Mouse (Mus musculus) urinary bladder, postnatal 36 days (tissue): ENCODE measurements around the gene Arhgap27.
"Not testable (repeated sequence)": the region's sequence is repeated elsewhere in the genome, so short reads cannot be mapped to it uniquely, and the experiment has no call there.

Experiments used
- DNase-seq, 2 experiments: peaks; one replicate each; pipeline ENCODE4 v3.0.0; 2022; ENCODE audit warnings: low spot score in 2 of 2, mixed read lengths in 1 of 2

Gene Arhgap27

DNA sequence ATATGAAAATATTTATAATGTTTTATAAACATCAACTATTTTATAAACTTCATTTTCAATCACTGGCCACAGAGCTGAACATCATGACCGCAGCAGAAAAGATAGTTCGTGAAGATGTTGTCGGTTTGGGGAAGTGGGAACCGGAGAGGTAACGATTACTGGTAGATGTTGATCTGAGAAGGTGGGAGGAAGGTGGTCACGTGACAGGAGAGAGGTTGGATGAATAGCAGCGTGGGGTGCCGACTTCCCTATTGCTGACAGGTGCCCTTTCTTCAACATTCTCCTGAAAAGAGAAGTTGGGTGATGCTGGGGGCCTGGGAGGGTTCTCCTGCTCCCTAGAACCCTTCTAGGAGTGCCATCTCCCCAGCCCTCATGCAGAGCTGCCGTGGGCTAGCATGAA is 59.0 kb downstream of the Arhgap27 start:
- DNase-seq = no peak

DNA sequence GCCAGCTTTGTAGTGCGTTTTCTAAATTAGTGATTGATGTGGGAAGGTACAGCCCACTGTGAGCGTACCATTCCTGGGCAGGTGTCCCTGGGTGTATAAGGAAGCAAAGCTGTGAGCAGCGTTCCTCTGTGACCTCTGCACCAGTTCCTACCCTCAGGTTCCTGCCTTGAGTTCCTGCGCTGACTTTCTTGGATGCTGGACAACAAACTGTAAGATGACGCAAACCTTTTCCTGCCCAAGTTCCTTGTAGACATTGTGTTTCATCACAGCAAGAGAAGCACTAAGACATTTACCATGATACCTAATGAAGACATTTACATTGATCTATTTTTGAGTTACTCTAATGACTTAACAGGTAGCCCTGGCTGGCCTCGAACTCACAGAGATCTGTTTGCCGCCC is 68.7 kb downstream of the Arhgap27 start:
- DNase-seq = no peak

DNA sequence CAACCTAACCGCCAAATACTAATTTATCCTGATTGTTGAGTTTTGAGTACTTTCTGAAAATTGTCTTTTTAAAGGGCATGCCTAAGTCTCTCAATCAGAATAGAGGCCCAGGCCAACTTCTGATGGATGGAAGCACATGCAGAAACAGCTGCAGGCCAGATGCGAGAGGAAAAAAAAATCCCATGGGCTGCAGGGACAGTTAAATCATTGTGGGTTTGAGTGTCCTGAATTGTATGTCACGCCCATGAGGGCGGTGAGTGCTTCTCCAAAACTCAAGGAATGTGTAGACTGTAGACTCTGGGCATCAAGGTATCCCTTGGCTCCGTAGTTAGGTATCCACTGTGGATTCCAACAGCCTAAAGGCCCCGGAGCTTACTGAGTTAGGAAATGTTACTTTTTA is 69.4 kb downstream of the Arhgap27 start:
- DNase-seq = no peak

DNA sequence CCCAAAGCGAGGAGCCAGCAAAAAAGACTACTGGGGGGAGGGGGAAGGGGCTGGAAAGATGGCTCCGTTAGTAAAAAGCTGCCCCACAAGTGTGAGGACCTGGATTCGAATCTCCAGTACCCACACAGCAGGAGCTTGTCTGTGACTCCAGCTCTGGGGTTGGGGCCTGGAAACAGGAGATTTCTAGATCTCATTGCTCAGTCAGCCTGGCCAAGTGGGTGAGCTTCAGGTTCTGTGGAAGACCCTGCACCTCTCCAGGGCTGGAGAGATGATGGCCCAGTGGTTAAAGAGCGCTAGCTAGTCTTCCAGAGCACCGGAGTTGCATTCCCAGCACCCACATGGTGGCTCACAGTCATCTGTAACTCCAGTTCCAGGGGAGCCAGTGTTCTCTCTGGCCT is 70.6 kb downstream of the Arhgap27 start:
- no peak for DNase-seq

DNA sequence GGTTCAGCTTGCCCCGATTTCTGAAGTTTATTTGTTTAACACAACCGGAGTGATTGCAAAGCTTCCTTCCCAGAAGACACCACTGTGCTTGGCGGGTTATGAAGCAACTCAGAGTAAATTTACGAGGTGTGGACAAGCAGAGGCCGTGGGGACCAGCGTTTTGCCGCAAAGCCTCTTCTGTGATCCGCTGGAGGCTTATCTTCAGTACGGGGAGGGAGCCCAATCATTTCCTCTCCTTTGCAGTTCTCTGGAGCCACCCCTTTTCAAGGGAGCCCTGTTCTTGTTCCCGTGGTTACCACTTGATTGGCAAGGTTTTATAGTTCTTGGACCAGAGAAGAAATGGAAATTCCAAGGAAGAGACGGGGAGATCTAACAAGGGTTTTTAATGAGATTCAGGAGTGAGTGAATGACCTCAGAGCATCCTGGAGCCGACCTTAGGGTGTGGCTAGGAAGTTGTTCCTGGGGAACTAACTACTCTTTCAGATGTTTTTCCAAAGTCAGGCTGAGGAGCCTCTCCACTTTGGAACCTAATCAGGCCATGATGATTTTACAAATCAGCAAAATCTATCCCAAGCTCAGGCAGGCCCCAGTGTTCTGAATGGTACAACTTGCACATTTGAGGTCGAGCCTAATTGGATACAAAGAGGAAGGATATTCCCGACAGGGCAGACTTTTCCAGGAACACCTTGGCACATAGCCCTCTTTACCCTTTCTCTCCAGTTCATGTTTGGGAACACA is 71.2 kb downstream of the Arhgap27 start:
- peak; percentile 52 to 79 for DNase-seq

DNA sequence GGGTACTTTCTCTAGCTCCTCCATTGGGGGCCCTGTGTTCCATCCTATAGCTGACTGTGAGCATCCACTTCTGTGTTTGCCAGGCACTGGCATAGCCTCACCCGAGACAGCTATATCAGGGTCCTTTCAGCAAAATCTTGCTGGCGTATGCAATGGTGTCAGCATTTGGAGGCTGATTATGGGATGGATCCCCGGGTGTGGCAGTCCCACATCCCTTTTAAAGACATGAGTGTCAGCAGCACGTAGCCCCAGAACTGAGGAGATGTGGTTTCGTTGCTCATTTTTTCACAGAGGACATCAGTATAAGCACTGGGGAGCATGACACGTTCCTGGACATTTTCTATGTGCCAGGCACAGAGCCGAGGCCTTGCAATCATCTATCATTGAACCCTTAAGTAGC is 72.7 kb downstream of the Arhgap27 start:
- DNase-seq = not testable (repeated sequence)

DNA sequence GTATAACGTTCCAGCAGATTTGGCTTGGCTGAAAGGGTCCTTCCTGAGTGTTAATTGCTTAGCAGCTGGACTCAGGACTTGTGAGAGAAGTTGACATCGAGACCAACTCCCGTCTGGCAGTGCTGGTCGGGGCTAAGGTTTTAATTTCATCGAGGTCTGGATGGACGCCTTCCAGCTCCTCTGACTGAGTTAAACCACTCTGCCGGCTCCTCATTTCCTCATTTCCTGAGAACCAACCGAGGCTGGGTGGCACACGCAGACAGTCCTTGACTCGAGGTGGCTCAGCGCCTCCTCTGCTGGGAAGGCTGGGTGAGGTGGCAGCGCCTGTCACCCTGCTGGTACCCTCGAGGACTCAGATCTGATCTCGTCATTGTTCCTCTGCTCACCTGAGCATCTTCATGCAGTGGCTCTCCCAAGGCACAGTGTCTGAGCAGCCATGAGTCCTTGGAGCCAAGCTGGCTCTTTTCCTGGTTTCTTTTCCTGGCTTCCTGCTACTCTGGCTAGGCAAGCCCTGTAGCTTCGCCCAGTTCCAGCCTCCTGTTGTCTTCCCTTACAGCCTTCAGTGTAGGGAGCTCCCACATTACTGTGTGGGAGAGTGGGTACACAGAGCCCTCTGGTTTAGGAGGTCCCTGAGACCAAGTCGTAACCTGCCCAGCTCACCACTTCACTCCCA is 75.1 kb downstream of the Arhgap27 start:
- DNase-seq = no peak

DNA sequence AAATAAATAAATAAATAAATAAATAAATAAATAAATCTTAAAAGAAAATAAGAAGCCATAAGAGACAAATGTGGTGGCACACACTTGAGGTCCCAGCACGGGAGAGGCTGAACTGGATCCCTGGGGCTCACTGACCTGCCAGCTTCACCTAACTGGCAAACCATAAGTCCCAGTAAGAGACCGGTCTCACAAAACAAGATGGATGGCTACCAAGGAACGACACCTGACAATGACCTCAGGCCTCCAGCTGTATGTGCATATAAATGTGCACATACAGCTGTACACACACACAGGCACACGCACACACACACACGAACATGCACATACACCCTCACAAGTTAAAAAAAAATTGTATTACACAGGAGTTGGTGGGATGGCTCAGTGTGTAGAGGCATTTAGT is 76.6 kb downstream of the Arhgap27 start:
- DNase-seq = no peak

DNA sequence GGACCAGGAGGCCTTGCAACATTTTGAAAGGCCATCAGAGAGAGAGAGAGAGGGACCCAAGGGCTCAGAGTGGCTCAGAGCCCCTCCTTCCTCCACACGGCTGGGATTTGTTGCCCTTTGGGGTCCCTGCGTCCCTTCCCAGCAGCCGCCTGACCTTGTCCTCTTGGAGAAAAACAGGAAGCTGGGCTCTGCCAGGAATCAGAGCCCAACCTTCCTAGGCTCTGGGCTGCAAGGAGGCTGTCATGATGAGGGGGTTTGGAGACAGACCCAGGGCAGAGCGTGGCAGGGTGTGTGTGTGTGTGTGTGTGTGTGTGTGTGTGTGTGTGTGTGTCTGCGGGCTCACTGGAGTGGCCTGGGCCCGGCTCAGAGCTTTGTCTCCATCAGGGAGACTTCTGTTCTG is 77.5 kb downstream of the Arhgap27 start:
- no peak for DNase-seq

DNA sequence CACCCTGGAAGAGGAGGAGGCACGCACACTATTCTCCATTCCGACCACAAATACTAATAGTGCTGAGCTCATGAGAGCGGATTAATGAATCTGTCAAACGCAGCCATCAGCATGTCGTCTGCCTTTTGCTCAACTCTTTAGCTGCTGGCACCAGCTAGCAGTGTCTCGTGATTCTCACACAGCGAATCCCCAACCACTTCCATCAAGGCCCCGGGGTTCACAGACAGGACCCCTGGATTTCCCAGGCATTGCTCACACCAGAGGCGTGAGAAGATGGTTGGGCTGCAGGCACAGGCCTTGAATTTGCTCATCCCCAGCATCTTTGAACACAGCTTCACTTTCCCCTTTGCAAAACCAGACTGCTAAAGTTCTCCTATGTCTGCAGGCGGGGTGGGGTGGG is 78.2 kb downstream of the Arhgap27 start:
- no peak for DNase-seq

DNA sequence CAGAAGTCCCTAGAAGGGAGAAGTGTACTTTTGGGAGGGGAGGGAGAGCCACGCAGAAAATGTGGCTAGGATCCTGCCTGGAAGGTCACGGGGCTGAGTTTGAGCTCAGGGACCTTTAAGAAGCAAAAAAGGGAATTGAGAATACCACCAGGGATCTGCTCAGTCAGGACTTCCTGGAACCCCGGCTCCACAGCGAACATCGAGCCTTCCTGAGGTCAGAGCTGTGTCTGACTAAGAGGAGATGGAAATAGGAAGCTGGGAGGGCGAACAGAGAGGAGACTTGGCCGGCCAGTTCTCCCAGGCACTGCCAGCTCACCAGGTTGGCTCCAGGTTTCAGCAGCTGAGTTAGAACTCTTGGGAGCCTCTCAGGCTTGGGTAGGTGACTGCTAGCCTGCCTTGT is 81.7 kb downstream of the Arhgap27 start:
- no peak for DNase-seq
